Mouse (Mus musculus) mouse embryonic stem cell (cell line): ENCODE data around the gene Padi2.

Experiments
- in situ Hi-C, 2 experiments: fragments of 300-500 bp; cut with MboI; formaldehyde crosslinking; loops; 1 replicate in 1 of 2; 3 replicates in 1 of 2; pipeline ENCODE4 v1.14.3; 2019 to 2020; ENCODE audit warnings: low sequenced_read_pairs in 2 of 2, low pct_unique_long_range_greater_than_20kb in 1 of 2, mixed read lengths in 1 of 2; ENCODE audit not compliant: unreplicated experiment in 1 of 2

The Padi2 gene

DNA sequence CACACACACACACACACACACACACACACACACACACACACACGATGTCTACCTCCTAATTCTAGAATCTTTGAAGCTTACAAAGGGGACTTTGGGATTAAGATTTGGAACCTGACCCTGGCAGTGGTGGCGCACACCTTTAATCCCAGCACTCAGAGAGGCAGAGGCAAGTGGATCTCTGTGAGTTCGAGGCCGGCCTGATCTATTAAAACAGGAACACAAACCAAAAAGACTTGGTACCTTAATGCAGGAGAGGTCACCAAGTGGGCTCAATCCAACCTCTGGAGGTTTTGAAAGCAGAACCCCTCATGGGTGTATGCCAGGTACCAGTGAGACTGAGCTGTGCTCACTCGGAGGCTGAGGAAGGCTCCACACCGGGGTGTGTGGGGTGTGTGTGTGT, 27.0 kb upstream of the Padi2 start:
- in situ Hi-C loops: no loop called here

- in situ Hi-C loops: no loop called here
These were observed 26.4 kb upstream of the Padi2 start for GRCm38 (mm10) chr4:140879739-140880138.

DNA sequence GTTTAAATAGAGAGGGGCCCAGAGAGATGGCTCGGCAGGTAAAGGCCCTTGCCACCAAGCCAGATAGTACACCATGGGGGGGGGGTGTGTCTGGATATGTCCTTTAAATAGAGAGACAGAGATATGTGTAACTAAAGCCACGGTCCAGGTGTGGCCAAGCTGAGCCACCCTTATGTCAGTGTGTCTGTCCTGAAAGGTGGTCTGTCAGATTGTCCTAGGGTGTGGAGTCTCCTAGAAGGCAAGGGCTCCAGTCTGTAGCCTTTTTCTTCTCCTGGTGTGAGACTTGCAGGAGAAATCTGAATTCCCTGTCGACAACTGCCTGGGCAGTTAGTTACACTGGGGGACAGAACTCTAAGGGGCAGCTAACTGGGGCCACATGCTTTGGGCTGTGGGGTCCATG, 25.9 kb upstream of the Padi2 start:
- in situ Hi-C loops: no loop called here

DNA sequence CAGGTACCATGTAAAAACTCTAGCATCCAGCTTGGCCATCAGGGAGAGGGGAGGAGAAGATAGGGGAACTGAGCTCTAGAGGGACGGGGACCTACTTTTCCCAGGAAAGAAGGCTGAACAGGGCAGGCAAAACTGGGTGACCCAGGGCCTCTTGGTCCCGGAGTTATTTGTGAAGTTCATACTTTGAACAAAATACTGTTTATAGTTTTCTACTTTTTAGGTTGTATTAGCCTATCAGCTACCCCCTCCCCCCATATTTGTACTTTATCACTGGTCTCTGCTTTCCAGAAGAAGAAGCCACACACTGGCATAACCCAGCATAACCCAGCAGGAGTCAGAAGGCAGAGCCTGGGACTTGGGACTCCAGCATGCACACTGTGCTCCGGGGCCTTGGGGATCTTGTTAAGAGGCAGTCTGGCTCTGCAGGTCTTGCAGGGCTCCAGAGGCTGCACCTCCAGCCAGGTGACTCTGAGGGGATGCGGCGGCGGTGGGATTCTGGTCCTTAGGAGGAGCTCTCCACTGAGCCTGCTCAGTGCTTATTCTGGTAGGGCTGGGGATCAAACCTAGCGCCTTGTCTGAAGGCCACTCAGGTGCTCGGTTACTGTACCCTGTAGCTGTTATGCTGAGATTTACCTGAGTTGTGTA, 25.0 kb upstream of the Padi2 start:
- in situ Hi-C loops: no loop called here

GRCm38 (mm10) chr4:140881771-140882170, 24.4 kb upstream of the Padi2 start:
- in situ Hi-C loops: no loop called here

- in situ Hi-C loops: no loop called here
These were observed 23.8 kb upstream of the Padi2 start for GRCm38 (mm10) chr4:140882365-140882764.

DNA sequence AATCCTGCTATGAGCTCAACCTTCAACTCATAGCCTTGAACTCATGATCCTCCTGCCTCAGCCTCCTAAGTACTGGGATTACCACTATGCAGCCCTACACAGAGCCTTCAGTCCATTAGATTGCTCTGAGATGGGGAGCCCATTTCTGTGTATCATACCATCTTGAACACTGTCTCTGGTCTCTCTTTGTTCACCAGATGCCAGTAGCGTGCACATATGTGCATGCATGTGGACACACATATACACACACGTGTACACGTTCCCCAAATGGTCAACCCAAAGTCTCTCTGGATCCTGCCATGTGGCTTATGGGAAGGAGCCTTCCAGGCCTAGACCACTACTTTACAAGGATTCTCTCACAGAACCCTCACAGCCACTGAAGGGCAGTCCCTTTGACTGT, 23.2 kb upstream of the Padi2 start:
- in situ Hi-C loops: no loop called here

DNA sequence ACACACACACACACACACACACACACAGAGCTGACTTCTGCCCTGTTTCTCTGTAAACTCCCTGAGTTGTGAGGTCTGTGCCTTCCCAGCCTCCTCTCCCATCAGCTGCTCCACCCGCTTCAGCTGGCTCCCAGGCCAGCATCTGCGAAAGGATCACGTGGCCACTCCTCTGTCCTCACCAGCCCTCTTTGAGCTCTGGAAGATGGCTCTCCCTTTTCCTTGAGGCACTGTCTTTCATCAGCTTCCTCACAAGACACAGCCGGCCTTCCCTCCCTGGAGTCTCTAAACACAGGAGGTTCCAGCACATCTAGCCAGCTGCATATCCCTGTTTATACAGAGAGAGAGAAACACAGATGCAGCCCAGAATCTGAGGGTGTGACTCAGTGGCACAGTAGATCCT, 22.3 kb upstream of the Padi2 start:
- in situ Hi-C loops: no loop called here

- in situ Hi-C loops: no loop called here
These were observed 14.5 kb upstream of the Padi2 start for GRCm38 (mm10) chr4:140891525-140892162.

DNA sequence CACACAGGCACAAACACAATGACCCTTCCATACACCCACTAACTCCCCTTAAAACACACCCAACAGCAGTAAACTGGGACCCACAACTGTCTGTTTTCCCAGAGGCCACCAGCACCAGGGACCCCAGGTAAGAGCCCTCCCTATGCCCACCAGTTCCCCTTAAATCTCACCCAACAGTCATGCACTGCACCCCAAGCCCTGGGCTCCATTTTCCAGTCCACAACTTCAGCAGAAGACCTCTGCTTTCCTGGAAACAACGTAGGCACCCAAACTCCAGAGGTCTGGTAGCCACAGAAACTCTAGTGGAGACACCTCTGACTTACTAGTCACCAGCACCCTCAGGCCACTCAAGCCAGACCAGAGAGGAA, 14.0 kb upstream of the Padi2 start:
- in situ Hi-C loops: no loop called here

GRCm38 (mm10) chr4:140904776-140905425, 1.2 kb upstream of the Padi2 start:
- in situ Hi-C loops: loop anchor here (10.0 kb wide), 2 partner anchors 110 to 120 kb away; no protein-coding TSS in a partner anchor

DNA sequence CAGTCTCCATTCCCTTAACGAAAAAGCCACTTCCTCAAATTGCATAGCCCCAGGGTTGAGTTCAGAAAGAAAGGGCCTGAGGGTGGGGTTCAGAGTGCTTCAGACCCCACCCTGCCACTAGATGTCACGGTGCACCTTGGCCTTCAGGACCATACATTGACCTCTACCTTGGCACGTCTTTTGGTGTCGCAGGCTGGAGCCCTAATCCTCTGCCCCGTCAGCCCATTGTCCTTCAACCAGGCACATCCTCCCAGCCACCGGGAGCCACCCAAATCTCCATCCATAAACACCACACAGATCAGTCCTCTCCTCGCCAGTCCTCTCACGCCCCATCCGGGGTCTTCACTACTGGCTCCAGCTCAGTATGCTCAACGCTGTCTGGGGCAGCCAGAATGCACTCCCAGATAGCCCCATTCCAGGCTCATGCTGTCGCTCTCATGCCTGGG, 695 bp upstream of the Padi2 start:
- in situ Hi-C loops: loop anchor here (10.0 kb wide), 2 partner anchors 111 to 121 kb away; no protein-coding TSS in a partner anchor

DNA sequence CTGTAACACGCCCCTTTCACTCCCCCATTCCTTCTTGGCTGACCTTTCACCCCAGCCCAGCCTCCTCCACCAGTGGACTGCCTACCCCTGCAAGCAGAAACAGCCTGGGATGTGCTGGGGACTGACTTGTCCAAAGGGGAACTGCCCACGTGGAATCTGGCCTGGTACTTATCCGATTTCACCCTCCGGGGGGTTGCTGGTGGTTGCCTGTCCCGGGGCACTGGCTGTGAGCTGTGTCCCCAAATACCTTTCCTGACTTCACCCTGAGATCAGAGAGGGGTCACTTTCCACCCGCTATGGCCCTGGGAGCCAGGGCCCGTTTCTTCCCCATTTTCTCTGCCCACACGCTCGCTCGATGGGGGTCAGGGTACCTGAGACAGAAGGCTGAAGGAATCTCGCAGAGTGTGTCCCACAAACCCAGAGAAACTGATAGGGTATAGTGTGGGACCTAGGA, 710 bp downstream of the Padi2 start:
- in situ Hi-C loops: loop anchor here (10.0 kb wide), 2 partner anchors 112 to 122 kb away; no protein-coding TSS in a partner anchor

DNA sequence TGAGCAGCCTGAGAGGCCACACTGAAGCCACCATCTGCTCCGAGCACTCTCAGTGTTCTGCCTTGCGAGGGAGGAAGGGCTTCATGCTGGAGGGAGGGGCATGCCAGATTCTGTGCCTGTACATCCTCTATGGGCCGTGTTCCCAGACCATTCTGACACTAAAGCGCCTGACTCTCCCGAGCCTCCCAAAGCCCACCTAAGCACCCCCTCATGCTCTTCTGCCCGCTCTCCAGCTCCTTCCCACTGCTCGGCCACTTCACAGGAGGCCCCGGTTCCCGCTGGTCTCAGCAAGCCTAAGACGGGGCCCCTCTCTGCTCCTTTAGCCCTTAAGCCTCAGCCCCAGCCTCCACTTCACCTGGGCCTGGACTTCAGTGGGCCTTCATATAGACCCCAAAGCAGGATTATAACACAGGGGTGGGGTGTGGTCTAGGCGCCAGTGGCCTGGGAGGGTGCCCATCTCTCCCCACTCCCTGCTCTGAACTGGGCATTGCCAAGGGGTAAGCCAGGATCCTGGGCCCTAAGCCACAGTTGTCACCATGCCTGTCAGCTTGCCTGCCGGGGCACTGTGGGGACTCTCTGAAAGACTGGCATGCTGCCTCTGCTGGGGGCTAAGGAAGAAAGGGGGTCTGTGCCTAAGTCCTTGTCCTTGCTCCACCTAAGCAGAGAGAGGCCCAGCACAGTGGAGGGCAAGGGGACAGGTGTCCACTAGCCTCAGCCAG, 1.3 kb downstream of the Padi2 start:
- in situ Hi-C loops: loop anchor here (10.0 kb wide), 2 partner anchors 113 to 123 kb away; no protein-coding TSS in a partner anchor

GRCm38 (mm10) chr4:140908627-140909026, 2.5 kb downstream of the Padi2 start:
- in situ Hi-C loops: loop anchor here (10.0 kb wide), 2 partner anchors 114 to 124 kb away; no protein-coding TSS in a partner anchor

- in situ Hi-C loops: loop anchor here (10.0 kb wide), 2 partner anchors 115 to 125 kb away; no protein-coding TSS in a partner anchor
These were observed 3.4 kb downstream of the Padi2 start for GRCm38 (mm10) chr4:140909536-140909935.

DNA sequence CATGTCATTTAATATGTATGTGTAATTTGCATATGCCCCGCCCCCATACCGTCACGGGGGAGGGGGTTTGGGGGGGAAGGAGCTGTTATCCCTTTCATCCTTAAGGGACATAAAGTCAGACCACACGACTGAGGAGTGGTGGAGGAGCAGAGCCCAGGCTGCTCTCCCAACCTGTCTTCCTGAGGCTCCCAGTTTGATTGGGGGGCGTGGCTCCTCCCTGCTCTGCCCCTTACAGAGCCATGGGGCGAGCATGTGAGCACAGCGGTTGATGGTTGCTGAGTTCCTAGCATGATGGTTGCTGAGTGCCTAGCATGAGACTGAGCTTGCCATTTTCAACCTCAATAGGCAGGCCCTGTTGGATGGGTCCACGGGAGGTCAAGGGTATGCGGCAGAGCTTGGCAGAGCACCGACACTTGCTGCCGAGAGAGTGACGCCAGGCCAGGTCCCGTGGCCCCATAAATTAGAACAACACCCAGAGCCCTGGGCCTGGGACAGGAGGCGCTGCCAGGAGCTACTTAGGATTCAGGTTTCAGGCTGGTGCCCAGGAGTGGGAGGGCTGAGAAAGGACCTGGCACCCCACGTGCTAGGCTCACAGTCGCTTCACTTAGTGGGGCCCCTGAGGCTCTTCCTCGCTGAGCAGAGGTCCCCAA, 4.6 kb downstream of the Padi2 start:
- in situ Hi-C loops: no loop called here

DNA sequence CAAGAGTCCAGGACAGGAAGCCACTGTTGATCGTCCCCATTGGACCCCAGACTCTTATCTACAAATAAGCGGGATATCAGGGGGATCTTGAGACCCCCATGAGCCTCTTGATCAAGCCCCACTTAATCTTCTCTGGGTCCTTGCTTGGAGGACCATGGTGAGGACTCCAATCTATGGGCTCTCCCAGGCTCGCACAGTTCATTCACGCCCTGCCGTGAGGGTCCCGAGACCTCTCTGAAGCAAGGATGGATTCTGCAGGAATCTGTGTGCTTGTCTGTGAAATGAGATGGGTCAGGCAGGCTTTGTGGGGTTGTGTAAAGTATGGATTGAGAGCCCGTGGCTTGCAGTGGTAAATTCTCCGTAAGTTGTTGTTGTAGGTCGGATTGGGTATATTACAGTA, 5.3 kb downstream of the Padi2 start:
- in situ Hi-C loops: no loop called here
